Mouse (Mus musculus): Measurements from ENCODE around the gene Pgpep1.

Gene Pgpep1

GRCm38 (mm10) chr8:70660273-70660725 lies at the start of gene Pgpep1:
TSS of gene Pgpep1 (minus strand) at chr8:70660388.
- no peak for DNase-seq (ENCODE audit: extremely low spot score, low read depth, low spot score)

DNA sequence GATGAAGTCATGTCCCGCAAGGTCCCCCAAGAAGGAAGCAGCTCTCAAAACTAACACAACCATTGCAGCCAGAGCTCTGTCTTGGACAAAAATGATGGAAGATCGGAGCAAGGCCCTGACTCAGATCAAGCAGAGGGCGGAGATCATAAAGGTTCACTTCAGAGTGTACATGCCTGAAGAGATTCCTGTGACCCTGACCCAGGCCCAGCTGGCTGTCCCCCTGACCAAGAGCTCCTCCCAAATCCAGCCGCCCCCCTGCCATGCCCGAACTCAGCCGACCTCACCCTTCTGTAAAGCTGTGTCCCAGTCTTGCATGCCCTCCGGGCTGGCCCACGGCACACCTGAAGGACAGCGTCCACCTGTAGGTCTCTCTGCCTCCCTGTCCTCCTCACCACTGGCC lies 49.6 kb upstream of the Pgpep1 start:
- no peak for DNase-seq (ENCODE audit: extremely low spot score, low read depth, low spot score)

DNA sequence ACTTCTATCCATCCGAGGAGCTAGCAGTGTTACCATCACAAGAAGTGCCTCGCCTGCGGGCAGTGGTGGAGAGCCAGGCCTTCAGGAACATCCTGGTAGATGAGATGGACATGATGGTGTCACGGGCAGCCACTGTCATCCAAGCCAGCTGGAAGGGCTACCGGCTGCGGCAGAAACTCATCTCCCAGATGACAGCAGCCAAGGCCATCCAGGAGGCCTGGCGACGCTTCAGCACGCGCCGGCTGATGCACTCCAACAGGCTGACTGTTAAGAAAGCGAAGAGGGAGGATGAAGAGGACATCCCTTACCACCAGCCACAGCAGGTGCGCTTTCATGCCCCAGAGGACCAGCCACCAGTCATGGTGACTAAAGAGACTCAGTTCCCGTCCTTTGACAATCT lies 48.1 kb upstream of the Pgpep1 start:
- DNase-seq (ENCODE audit: extremely low spot score, low read depth, low spot score) = no peak

GRCm38 (mm10) chr8:70703287-70703686 lies 43.1 kb upstream of the Pgpep1 start, which contains the start of gene Iqcn:
TSS of gene Iqcn (plus strand) at chr8:70703457.
- DNase-seq (ENCODE audit: extremely low spot score, low read depth, low spot score) = no peak

GRCm38 (mm10) chr8:70702842-70703182 lies 42.6 kb upstream of the Pgpep1 start:
- no peak for DNase-seq (ENCODE audit: extremely low spot score, low read depth, low spot score)

DNA sequence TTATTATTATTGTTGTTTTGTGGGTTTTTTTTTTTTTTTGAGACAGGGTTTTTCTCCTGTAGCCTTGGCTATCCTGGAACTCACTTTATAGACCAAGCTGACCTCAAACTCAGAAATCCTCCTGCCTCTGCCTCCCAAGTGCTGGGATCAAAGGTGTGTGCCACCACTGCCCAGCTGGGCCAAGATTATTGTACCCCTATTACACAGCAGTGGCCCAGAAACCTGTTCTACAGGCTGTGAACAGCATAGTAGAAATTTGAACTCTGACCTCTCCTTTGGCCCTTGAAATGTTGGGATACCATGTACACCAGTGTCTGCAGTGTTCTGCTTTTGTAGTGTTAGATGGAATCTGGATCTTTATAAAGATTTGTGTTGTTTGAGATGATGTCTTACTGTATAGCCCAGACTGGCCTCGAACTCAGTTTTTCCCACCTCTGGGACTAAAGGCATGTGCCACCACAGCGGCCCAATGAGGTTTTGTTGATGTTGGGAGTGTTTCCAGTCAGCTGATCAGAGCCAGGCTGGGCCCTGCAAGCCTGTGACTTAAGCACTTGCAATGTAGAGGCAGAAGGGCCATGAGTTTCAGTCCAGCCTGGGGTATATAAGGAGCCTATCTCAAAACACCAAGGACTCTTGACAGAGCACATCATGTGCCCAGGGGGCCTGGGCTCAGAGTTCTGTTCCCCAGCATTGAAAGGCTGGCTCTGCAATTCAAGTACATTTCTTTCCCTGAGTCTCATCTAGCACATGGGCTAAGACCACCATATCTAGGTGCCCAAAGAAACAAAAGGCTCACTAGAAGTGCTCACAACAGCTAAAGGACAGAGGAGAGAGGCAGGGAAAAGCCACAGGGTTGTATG lies 42.0 kb upstream of the Pgpep1 start:
- DNase-seq (ENCODE audit: extremely low spot score, low read depth, low spot score) = no peak

GRCm38 (mm10) chr8:70701048-70701981 lies 41.1 kb upstream of the Pgpep1 start:
- no peak for DNase-seq (ENCODE audit: extremely low spot score, low read depth, low spot score)

GRCm38 (mm10) chr8:70700555-70700922 lies 40.4 kb upstream of the Pgpep1 start:
- DNase-seq (ENCODE audit: extremely low spot score, low read depth, low spot score) = peak; percentile 69

- no peak for DNase-seq (ENCODE audit: extremely low spot score, low read depth, low spot score)
Observed at GRCm38 (mm10) chr8:70699834-70700554, 39.8 kb upstream of the Pgpep1 start.

DNA sequence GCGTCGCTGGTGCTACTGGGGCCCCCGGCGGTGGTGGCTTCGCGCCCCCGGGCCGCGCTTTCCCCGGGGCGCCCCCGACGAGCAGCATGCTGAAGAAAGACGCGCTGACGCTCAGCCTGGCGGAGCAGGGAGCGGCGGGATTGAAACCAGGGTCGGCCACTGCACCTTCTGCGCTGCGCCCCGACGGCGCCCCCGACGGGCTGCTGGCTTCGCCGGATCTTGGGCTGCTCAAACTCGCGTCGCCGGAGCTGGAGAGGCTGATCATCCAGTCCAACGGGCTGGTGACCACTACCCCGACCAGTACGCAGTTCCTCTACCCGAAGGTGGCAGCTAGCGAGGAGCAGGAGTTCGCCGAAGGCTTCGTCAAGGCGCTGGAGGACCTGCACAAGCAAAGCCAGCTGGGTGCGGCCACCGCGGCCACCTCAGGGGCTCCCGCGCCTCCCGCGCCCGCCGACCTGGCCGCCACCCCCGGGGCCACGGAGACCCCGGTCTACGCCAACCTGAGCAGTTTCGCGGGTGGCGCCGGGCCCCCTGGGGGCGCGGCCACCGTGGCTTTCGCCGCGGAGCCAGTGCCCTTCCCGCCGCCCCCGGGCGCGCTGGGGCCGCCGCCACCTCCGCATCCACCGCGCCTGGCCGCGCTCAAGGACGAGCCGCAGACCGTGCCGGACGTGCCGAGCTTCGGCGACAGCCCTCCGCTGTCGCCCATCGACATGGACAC lies 39.1 kb upstream of the Pgpep1 start:
- no peak for DNase-seq (ENCODE audit: extremely low spot score, low read depth, low spot score)

GRCm38 (mm10) chr8:70698310-70699109 lies 38.3 kb upstream of the Pgpep1 start, which contains the start of gene Jund:
TSS of gene Jund (plus strand) at chr8:70698949.
- DNase-seq (ENCODE audit: extremely low spot score, low read depth, low spot score) = peak; percentile 95

DNA sequence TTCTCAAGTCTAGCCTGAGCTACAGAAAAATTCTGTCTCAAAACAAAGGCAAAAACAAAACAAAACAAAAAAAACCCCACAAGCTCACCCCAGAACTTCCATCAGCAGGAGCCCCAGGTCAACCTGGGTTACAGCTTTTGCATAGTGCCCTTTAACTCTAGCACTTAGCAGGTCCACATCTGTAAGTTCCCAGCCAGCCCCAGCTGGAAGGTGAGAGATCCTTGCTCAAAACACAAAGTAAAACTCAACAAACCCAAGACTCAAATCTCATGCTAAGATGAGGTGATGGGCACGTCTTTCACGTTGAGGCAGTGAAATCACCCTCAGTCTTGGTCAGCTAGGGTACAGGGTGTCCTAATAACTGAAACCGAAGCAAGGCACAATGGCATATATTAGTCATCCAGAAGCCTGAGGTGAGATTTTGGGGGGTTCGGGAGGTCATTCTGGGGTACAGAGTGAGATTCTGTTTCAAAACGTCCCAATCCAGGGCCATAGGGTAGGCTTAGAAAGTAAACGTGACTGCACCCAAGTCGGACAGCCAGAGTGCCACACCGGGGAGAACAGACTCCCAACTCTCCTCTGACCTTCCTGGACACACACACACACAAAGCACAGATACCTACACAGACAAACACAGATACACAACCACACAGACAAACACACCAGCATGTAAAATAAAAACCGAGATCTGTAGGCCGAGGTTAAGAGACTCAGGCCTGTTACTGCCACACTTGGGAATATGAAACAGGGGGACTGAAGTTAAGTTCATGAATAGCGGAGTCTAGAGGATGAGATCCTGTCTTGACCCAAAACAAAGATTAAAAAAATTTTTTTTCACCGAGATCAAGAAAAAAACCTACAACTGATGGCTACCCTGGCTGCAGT lies 37.4 kb upstream of the Pgpep1 start:
- DNase-seq (ENCODE audit: extremely low spot score, low read depth, low spot score) = no peak

- no peak for DNase-seq (ENCODE audit: extremely low spot score, low read depth, low spot score)
Observed at GRCm38 (mm10) chr8:70696946-70697345, 36.8 kb upstream of the Pgpep1 start.

- DNase-seq (ENCODE audit: extremely low spot score, low read depth, low spot score) = no peak
Observed at GRCm38 (mm10) chr8:70696019-70696885, 36.1 kb upstream of the Pgpep1 start.

- DNase-seq (ENCODE audit: extremely low spot score, low read depth, low spot score) = no peak
Observed at GRCm38 (mm10) chr8:70695318-70696018, 35.3 kb upstream of the Pgpep1 start.

DNA sequence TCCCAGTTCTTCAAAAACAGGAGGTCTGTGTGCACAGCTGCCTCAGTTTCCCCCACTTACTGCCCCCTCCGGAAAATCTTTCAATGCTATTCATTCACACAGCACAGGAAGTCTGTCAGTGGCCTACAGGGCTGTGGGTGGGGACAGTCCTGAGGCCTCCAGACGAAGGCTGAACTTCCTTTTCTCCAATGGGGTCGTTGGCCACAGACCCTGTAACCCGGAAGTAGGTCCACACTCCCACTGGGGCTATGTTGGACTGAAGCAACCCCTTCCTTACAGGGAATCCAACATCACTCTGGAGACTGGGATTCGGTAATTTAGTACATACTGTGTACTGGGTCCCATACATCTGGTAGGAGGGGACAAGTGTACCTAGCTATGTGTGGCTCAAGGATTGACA lies 33.4 kb upstream of the Pgpep1 start:
- no peak for DNase-seq (ENCODE audit: extremely low spot score, low read depth, low spot score)

DNA sequence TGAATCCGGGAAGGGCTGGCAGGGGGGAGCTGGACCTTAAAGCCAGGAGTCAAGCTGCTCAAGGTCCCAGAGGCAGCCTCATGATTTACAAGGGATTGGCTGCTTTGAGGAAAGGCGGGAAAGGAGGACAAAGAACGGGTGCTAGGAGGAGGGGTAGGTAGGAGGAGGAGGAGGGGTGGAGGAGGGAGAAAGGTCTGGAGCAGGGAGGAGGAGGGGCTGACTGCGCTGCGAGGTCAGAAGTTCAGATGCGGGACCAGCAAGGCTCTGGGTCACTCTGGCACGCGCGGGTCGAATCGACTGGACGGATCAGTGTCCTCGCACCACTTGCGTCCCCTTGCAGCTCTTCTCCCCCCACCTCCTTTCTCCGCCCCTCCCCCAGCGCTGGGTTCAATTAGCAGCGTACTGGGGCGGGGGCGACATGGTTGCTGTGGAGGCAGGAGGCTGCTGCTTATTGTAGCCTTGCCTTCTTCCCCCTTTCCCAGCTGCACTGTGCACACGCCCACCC lies 31.6 kb upstream of the Pgpep1 start:
- DNase-seq (ENCODE audit: extremely low spot score, low read depth, low spot score) = peak; percentile 77
